In the genomic region with DNA sequence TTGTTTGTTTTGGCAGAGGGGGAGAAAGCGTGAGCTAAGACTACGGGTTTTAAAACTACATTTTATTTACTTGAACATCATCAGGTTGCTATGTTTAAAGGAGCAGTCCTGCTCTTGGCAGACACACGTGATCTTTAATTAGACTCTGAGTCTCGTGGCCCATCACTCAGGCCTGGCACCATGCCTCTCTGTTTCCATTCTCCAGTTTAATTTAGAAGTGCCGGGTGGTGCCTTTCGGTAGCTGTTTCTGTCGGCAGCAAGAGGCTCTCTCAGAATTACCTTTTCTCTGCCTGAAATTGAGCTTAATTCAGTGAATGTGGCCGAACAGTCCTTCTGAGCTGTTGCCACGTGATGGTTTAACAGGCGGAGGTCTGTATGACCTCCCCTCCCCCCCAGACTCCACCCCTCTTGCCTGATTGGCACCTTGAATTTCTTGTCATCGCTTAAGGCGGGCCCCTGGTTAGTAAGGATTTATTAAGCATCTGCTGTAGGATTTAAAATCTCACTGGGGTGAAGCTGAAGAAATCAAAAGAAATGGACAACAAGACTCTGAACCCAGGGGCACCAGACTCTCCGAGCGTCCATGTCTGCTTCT, we compare ENCODE assay signal across 10 mouse cellular contexts. TPM values are rescaled to one million over a fixed set of nuclear protein-coding genes. Genes with fewer than 3 reads are reported as not detected.
DNase-seq lines count a peak whose midpoint lies in the region; ATAC-seq lines count a peak whose summit lies in the region.
"Had no signal": no experiment of that assay in that cellular context is flagged by ENCODE, and none has a peak within 500 bp of the region (broad histone marks: within the 10 kb centered on the region; RNA-seq: fewer than 3 reads in every experiment).

No protein-coding gene starts in this region.

- H3K27me3 ChIP-seq in forebrain, embryonic 14.5 days (replicated peaks; ENCODE audit: control insufficient read depth, insufficient read depth, low read length) = no peaks in the 10 kb centered on the region
- no peaks in the 10 kb centered on the region for H3K27me3 ChIP-seq in forebrain, embryonic 12.5 days
- H3K27me3 ChIP-seq in liver, embryonic 11.5 days (replicated peaks; ENCODE audit: control insufficient read depth, insufficient read depth, low read length) = no peaks in the 10 kb centered on the region

- peak; percentile 86 for DNase-seq in forebrain, embryonic 14.5 days (ENCODE audit: low spot score)
- DNase-seq in NIH3T3 (ENCODE audit: low read depth) = peak; percentile 12
- peak; percentile 26 for DNase-seq in gastrocnemius, postnatal 25 days
- DNase-seq in layer of hippocampus, postnatal 14 days (ENCODE audit: low spot score in 2 of 2) = peak; percentile 56 to 67
- DNase-seq in spleen, postnatal 14 days (ENCODE audit: low spot score in 2 of 2) = no peak
- no peak for DNase-seq in liver, embryonic 11.5 days (ENCODE audit: low spot score)
- DNase-seq: liver had no signal

- no peak overlapping the region for H3K4me3 ChIP-seq in forebrain, embryonic 14.5 days (ENCODE audit: low read depth, low read length)
- no peak overlapping the region for H3K4me3 ChIP-seq in forebrain, embryonic 12.5 days (replicated peaks)
- no peak overlapping the region for H3K4me3 ChIP-seq in liver, embryonic 11.5 days (ENCODE audit: low read depth, low read length)
- H3K4me3 ChIP-seq: myocyte had no signal

- no peaks in the 10 kb centered on the region for H3K36me3 ChIP-seq in forebrain, embryonic 14.5 days (ENCODE audit: control insufficient read depth, insufficient read depth, low read length)
- no peaks in the 10 kb centered on the region for H3K36me3 ChIP-seq in forebrain, embryonic 12.5 days (replicated peaks)
- H3K36me3 ChIP-seq in liver, embryonic 11.5 days (ENCODE audit: control insufficient read depth, insufficient read depth, low read length) = no peaks in the 10 kb centered on the region

- H3K4me2 ChIP-seq in forebrain, embryonic 14.5 days (ENCODE audit: low read length) = 0 out of 2 replicates have a peak overlapping the region, but pooled peaks have one; percentile 20
- H3K4me2 ChIP-seq in forebrain, embryonic 12.5 days = no peak overlapping the region
- no peak overlapping the region for H3K4me2 ChIP-seq in liver, embryonic 11.5 days

- no peak overlapping the region for H3K9ac ChIP-seq in forebrain, embryonic 14.5 days (ENCODE audit: low read length)
- no peak overlapping the region for H3K9ac ChIP-seq in forebrain, embryonic 12.5 days
- no peak overlapping the region for H3K9ac ChIP-seq in liver, embryonic 11.5 days (ENCODE audit: low read depth, low read length)

- 39% methylated on average over 14 of the region's 14 CpGs for WGBS in forebrain, embryonic 14.5 days
- 73% methylated on average over 14 of the region's 14 CpGs for WGBS in forebrain, embryonic 12.5 days
- WGBS in liver, embryonic 11.5 days = 79% methylated on average over 14 of the region's 14 CpGs

- H3K4me1 ChIP-seq in forebrain, embryonic 14.5 days (ENCODE audit: control insufficient read depth, insufficient read depth, low read length) = peaks cover 6% of the 10 kb centered on the region
- peaks cover 10% of the 10 kb centered on the region for H3K4me1 ChIP-seq in forebrain, embryonic 12.5 days
- H3K4me1 ChIP-seq in liver, embryonic 11.5 days (replicated peaks; ENCODE audit: control insufficient read depth, insufficient read depth, low read length) = no peaks in the 10 kb centered on the region

- H3K27ac ChIP-seq in forebrain, embryonic 14.5 days (ENCODE audit: low read depth, low read length) = peak overlapping the region; percentile 33; the same call in 1 of the 2 replicates
- H3K27ac ChIP-seq in forebrain, embryonic 12.5 days = no peak overlapping the region
- no peak overlapping the region for H3K27ac ChIP-seq in liver, embryonic 11.5 days (ENCODE audit: low read depth, low read length)

- ATAC-seq in forebrain, embryonic 14.5 days = peak; percentile 71
- ATAC-seq in forebrain, embryonic 12.5 days (ENCODE audit: low FRiP score) = no peak
- ATAC-seq in erythroid progenitor cell, adult 5-6 weeks (replicated peaks; ENCODE audit: low FRiP score, poor library complexity, severe bottlenecking) = no peak
- no peak for ATAC-seq in liver, embryonic 11.5 days (replicated peaks; ENCODE audit: low FRiP score)

- H3K9me3 ChIP-seq in forebrain, embryonic 14.5 days (replicated peaks; ENCODE audit: control insufficient read depth, low read length) = no peaks in the 10 kb centered on the region
- no peaks in the 10 kb centered on the region for H3K9me3 ChIP-seq in forebrain, embryonic 12.5 days
- H3K9me3 ChIP-seq in liver, embryonic 11.5 days (ENCODE audit: control insufficient read depth, low read length) = no peaks in the 10 kb centered on the region

RNA-seq across cellular contexts. Expression of a gene that starts 51.7 kb away (rescaled TPM):
- 0.90 and 1.1 TPM in 2 replicates for polyA plus RNA-seq in forebrain, embryonic 14.5 days (2014; fragmentation: Nextera tagmentation; extraction: Ambion mirVana)
- 0.82 and 1.8 TPM in 2 replicates for polyA plus RNA-seq in forebrain, embryonic 12.5 days (2016; fragmentation: Nextera tagmentation; extraction: Ambion mirVana)
- 10 to 100 TPM; 34.6 to 57.2 TPM for total RNA-seq in gastrocnemius, postnatal 25 days (2021)
- total RNA-seq in layer of hippocampus, postnatal 14 days (2021) = 10 to 100 TPM; 10.5 to 15.0 TPM
- not detected in 2 replicates for total RNA-seq in erythroid progenitor cell, adult 5-6 weeks (2015; ENCODE audit: low replicate concordance)
- total RNA-seq in erythroid progenitor cell, adult 5-6 weeks (2017; ENCODE audit: low replicate concordance) = not detected in 2 replicates
- polyA plus RNA-seq in liver, embryonic 11.5 days (2014; fragmentation: Nextera tagmentation; extraction: Ambion mirVana) = not detected in 2 replicates
- polyA plus RNA-seq: myocyte had no signal

Comparison
In these comparisons a context has a peak if more than half of its experiments do, and no peak if none do; other contexts are left out.
1. DNase-seq: peak in forebrain, embryonic 14.5 days (single experiment), NIH3T3 (single experiment), gastrocnemius, postnatal 25 days (single experiment) and layer of hippocampus, postnatal 14 days (2 of 2); none in spleen, postnatal 14 days (0 of 2) and liver, embryonic 11.5 days (single experiment).
2. RNA of a gene that starts 51.7 kb away (total RNA-seq): 34.6 to 57.2 TPM in gastrocnemius, postnatal 25 days and 10.5 to 15.0 TPM in layer of hippocampus, postnatal 14 days; not detected in erythroid progenitor cell, adult 5-6 weeks; every median in the first group is over 10 times any median in the second.